Mouse (Mus musculus) neural tube, embryonic 11.5 days (tissue): ENCODE results near the gene Ddx42. TPM values are rescaled to one million over a fixed set of nuclear protein-coding genes. Genes with fewer than 3 reads are reported as not detected.

Experiments
- ATAC-seq: fragments of 200-750 bp; cut with Nextera tagmentation; 2 replicates; pipeline ENCODE4 v1.8.0; 2017; ENCODE audit warnings: moderate number of reproducible peaks, mild to moderate bottlenecking, moderate TSS enrichment, moderate library complexity; ENCODE audit not compliant: insufficient read depth, low FRiP score, low TSS enrichment
- DNase-seq: peaks from one replicate; pipeline ENCODE4 v3.0.0-alpha.2; 2015; ENCODE audit warnings: low spot score
- H3K27ac ChIP-seq: fragments of 300-500 bp; sonication (generic); 2 replicates; pipeline ENCODE4 v1.5.1; 2014; ENCODE audit warnings: low read depth, mild to moderate bottlenecking, low read length
- H3K27me3 ChIP-seq: fragments of 300-500 bp; sonication (generic); 2 replicates; pipeline ENCODE4 v1.6.1; 2014; ENCODE audit warnings: mild to moderate bottlenecking, low read length, mixed read lengths; ENCODE audit not compliant: control insufficient read depth, insufficient read depth
- H3K36me3 ChIP-seq: fragments of 300-500 bp; sonication (generic); 2 replicates; pipeline ENCODE4 v1.6.1; 2014; ENCODE audit warnings: mild to moderate bottlenecking, low read length, moderate library complexity, mixed read lengths; ENCODE audit not compliant: control insufficient read depth, insufficient read depth
- H3K4me1 ChIP-seq: fragments of 300-500 bp; sonication (generic); 2 replicates; pipeline ENCODE4 v1.6.1; 2014; ENCODE audit warnings: low read length, mixed read lengths; ENCODE audit not compliant: control insufficient read depth, insufficient read depth
- H3K4me2 ChIP-seq: fragments of 300-500 bp; sonication (generic); 2 replicates; pipeline ENCODE4 v1.6.1; 2014; ENCODE audit warnings: low read depth, mild to moderate bottlenecking, moderate library complexity
- H3K4me3 ChIP-seq: fragments of 300-500 bp; sonication (generic); 2 replicates; pipeline ENCODE4 v1.5.1; 2014; ENCODE audit warnings: low read depth, low read length
- H3K9ac ChIP-seq: fragments of 300-500 bp; sonication (generic); 2 replicates; pipeline ENCODE4 v1.6.1; 2014; ENCODE audit warnings: mild to moderate bottlenecking, low read length
- H3K9me3 ChIP-seq: fragments of 300-500 bp; sonication (generic); 2 replicates; pipeline ENCODE4 v1.6.1; 2016; ENCODE audit warnings: low read length; ENCODE audit not compliant: control insufficient read depth
- WGBS: fragments of 180-500 bp; shearing (Covaris S2); extraction: QIAGEN DNeasy Blood & Tissue Kit; methylation state at CpG from one replicate; pipeline ENCODE4 v1.1.7; 2014; 5-methylcytosine and 5-hydroxymethylcytosine counted together
- polyA plus RNA-seq: library from polyadenylated mRNA; unstranded; fragments of >200 nt; fragmentation: Nextera tagmentation; extraction: Ambion mirVana; gene quantifications from 2 replicates; pipeline ENCODE4 v1.2.1, GENCODE M21; 2014

Ddx42 gene
- polyA plus RNA-seq, 1 experiment from 2014 or later = 106 TPM

DNA sequence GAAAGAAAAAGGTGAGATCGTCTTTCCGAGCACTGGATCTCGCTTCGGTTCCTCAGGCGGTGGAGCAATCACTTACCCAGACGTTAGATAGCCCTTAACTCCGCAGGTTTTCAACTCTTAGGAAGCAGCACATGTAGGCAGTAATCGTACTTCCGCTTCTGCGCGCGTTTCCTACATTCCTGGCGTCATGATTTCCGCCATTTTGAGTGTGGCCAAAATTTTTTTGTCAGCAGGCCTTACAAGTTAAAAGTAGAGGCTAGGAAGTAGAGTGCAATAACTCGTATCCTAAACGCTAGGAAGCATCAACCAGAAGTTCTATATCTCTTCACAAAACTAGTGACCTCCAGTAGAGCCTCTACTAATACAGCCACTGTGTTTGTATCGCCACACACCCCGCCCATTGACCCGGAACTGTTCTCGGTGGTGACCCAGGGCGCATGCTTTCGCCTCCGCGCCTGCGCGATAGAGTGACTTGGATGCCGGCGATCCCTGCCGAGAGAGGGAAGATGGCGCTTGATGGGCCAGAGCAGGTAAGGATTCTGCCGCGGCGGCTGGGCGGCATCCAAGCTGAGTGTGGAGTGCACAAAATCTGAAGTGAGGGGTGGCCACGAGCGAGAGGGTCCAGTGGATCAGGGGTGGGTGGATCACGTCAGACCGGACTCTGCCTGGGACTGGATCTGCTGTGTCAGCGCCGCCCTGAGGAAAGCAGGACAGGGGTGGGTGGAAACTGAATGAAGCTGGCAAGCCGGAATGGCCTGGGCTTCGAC is 39.1 kb downstream of the Ddx42 start, which contains the start of the genes Ftsj3 and Psmc5:
Gene Ftsj3, minus strand, starts transcription at position 395 of the 767 bp plus-strand sequence.
Gene Psmc5, plus strand, starts transcription at position 470 of the 767 bp plus-strand sequence.
- Histone ChIP-seq H3K4me3 (peak within 1 kb of the TSS; percentile 78), H3K9ac (peak within 1 kb of the TSS; percentile 82), H3K9me3 (no peaks in the 10 kb centered on the region), H3K27me3 (no peaks in the 10 kb centered on the region), H3K27ac (peak within 1 kb of the TSS; percentile 67; the same call in 1 of the 2 replicates), H3K4me2 (peak within 1 kb of the TSS; percentile 96), H3K36me3 (peaks cover 6% of the 10 kb centered on the region), H3K4me1 (peaks cover 9% of the 10 kb centered on the region)
- ATAC-seq (peak; percentile 90), DNase-seq (peak; percentile 95)
- WGBS = under 1% methylated on average over 42 of the region's 42 CpGs

DNA sequence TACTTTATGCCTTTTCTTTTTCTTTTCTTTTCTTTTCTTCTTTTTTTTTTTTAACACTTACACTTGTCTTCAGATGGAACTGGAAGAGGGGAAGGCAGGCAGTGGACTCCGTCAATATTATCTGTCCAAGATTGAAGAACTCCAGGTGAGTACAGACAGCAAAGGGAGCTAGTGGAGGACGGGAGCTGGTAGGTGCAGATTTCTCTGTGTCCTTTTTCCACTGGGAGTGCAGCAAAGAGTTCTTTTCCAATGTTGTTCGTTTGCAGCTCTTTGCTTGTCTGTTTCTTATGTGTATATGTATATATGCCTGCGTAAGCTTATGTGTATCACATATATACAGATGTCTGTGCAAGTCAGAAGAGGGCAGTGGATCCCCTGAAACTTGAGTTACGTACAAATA is 40.0 kb downstream of the Ddx42 start:
- no peak overlapping the region for H3K27ac ChIP-seq
- no peaks in the 10 kb centered on the region for H3K27me3 ChIP-seq
- peak overlapping the region; percentile 82 for H3K9ac ChIP-seq
- 74% methylated on average over 5 of the region's 5 CpGs for WGBS
- peaks cover 9% of the 10 kb centered on the region for H3K4me1 ChIP-seq
- H3K9me3 ChIP-seq = no peaks in the 10 kb centered on the region
- H3K4me3 ChIP-seq = peak overlapping the region; percentile 78
- peak overlapping the region; percentile 96 for H3K4me2 ChIP-seq
- no peak for ATAC-seq
- no peak for DNase-seq
- H3K36me3 ChIP-seq = peaks cover 8% of the 10 kb centered on the region

DNA sequence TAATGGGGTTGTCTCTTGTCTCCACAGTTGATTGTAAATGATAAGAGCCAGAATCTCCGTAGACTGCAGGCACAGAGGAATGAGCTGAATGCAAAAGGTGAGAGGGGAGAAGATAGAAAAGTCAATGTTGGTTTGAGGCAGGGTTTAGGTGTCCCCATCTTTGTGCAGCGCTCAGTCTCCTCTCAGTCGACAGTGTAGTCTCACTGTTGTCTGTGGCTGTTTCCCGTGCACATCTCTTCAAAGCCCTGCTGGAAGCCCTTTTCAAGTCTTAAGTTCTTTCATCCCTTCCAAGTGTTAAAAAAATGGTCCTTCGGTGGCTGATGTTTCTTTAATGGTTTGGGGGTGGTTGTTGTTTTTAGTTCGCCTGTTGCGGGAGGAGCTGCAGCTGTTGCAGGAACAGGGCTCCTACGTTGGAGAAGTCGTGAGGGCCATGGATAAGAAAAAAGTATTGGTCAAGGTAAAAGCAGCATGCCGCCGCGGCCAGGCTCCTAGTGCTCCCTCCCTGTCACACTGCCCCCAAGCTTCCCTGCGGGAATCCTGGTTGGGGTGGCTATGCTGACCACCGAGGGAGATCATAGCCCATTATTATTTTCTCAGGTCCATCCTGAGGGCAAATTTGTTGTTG is 44.2 kb downstream of the Ddx42 start:
- no peak overlapping the region for H3K27ac ChIP-seq
- 80% methylated on average over 14 of the region's 14 CpGs for WGBS
- DNase-seq (no peak), ATAC-seq (no peak)
- H3K4me1 ChIP-seq = peaks cover 5% of the 10 kb centered on the region
- H3K36me3 ChIP-seq = peaks cover 38% of the 10 kb centered on the region
- H3K9ac ChIP-seq = no peak overlapping the region
- H3K4me3 ChIP-seq = no peak overlapping the region
- no peaks in the 10 kb centered on the region for H3K27me3 ChIP-seq
- no peak overlapping the region for H3K4me2 ChIP-seq
- H3K9me3 ChIP-seq = no peaks in the 10 kb centered on the region

DNA sequence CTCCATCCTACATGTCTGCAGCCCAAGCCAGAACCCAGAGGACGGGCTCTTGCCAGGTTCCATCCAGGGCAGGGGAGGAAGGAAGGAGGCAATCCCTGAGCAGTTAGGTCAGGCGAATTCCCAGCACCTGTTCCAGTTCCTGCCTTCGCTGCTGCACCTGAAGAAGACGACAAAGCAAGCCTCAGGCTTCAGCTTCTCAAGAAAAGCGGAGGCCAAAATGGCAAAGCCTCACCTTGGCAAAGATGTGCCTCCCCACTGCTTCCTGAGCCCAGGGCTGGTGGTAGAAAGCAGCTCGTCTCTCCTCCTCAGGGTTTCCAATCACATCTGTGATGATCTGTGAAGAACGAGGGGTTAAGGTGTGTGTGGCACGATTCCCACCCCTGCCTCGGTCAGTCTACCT is 47.2 kb downstream of the Ddx42 start:
- peaks cover 45% of the 10 kb centered on the region for H3K36me3 ChIP-seq
- ATAC-seq = no peak

DNA sequence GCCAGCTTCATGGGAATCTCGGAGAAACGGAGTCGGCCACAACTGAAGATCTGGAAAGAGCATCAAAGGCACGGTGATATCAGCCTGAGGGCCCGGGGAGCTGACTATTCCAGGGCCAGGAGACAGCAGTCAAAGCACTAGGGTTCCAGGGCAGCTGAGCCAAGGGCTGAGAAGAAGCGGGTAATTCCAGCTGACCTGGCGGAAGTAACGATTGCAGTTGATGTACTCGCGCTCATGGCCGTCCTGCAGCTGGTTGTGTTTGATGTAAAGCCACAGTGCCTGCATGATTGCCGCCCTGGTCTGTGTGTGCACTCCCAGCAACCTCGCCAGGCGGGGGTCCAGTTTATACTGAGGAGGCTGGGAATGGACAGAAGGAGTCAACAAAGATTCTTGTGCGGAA is 48.3 kb downstream of the Ddx42 start:
- ATAC-seq (no peak), DNase-seq (no peak)
- Histone ChIP-seq H3K4me3 (no peak overlapping the region), H3K9me3 (no peaks in the 10 kb centered on the region), H3K9ac (no peak overlapping the region), H3K27me3 (no peaks in the 10 kb centered on the region), H3K4me1 (peaks cover 21% of the 10 kb centered on the region), H3K4me2 (no peak overlapping the region), H3K27ac (no peak overlapping the region), H3K36me3 (peaks cover 45% of the 10 kb centered on the region)
- 96% methylated on average over 15 of the region's 15 CpGs for WGBS

More for the DNA sequence above, 47.2 kb downstream of the Ddx42 start:
- no peak overlapping the region for H3K27ac ChIP-seq
- H3K4me1 ChIP-seq = peaks cover 17% of the 10 kb centered on the region
- no peaks in the 10 kb centered on the region for H3K9me3 ChIP-seq
- H3K9ac ChIP-seq = no peak overlapping the region
- no peak overlapping the region for H3K4me2 ChIP-seq
- no peaks in the 10 kb centered on the region for H3K27me3 ChIP-seq
- no peak for DNase-seq
- 91% methylated on average over 9 of the region's 9 CpGs for WGBS
- H3K4me3 ChIP-seq = no peak overlapping the region

DNA sequence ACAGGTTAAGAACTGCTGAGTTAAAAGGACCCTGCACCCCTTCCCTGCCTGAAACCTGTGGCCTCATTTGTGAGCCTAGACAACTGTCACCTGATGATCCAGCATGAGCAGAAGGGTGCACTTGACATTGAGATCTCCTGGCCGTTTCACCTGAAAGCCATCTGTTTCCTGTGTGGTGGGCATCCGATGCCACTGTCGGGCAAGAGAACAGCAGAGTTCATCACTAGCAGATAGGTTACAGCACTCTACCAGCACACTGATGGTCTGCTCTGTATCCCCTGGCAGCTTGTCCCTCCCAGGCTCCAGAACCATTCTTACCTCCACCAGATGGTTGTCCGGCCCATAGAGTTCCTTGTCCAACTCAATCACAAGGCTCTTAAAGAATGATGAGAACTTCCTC is 48.8 kb downstream of the Ddx42 start:
- Histone ChIP-seq H3K9ac (no peak overlapping the region), H3K9me3 (no peaks in the 10 kb centered on the region), H3K4me3 (no peak overlapping the region), H3K36me3 (peaks cover 45% of the 10 kb centered on the region), H3K4me1 (peaks cover 26% of the 10 kb centered on the region), H3K4me2 (no peak overlapping the region), H3K27me3 (no peaks in the 10 kb centered on the region), H3K27ac (no peak overlapping the region)
- no peak for ATAC-seq
- 93% methylated on average over 4 of the region's 4 CpGs for WGBS
- no peak for DNase-seq

DNA sequence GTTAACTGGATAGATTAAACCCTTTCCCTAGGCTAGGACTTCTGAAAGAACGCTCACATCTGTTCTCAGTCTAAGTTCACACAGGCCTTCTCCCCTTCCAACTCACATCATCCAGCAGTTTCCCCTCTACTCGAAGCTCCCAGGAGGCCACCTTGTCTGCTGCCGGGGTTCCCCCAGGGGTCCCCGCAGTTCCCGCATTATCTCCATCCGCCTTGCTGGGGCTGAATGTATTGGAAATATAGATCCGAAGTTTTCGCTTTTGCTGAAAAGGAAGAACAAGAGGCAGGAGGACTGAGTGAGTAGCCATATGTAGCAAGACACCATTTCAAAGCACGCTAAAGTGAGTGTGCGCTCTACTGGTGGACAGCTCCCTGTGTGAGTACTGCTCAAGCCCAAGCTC is 49.7 kb downstream of the Ddx42 start:
- Histone ChIP-seq H3K9ac (no peak overlapping the region), H3K9me3 (no peaks in the 10 kb centered on the region), H3K27ac (no peak overlapping the region), H3K4me2 (no peak overlapping the region), H3K36me3 (peaks cover 43% of the 10 kb centered on the region), H3K27me3 (no peaks in the 10 kb centered on the region), H3K4me3 (no peak overlapping the region), H3K4me1 (peaks cover 30% of the 10 kb centered on the region)
- 92% methylated on average over 10 of the region's 10 CpGs for WGBS
- DNase-seq = no peak
- no peak for ATAC-seq

DNA sequence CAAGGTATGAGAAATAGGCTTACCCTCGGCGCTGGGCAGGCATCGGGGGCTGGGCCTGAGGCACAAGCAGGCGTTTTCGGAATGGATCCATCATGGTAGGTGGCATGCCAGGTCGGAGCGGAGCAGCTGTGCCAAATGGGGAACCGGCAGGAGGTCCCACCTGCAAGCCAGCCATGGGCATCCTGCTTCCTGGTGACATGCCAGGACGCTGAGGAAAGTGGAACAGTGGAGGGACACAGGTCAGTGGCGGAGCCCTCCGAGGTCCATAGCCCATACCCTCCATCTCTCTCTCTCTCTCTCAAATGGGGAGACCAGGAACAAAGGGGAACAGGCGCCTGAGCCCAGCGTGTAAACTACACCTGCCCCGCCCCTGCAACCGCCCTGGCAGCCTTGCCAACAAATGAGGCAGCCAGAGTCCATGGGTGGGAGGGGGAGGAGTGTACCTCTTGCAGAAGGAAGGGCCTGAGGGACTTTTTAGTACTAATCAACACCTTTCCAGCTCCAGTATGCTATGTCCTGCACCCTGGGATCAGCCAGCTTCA is 50.7 kb downstream of the Ddx42 start:
- DNase-seq (no peak), ATAC-seq (no peak)
- H3K36me3 ChIP-seq = peaks cover 37% of the 10 kb centered on the region
- H3K4me2 ChIP-seq = no peak overlapping the region
- H3K9me3 ChIP-seq = no peaks in the 10 kb centered on the region
- peaks cover 35% of the 10 kb centered on the region for H3K4me1 ChIP-seq
- H3K9ac ChIP-seq = no peak overlapping the region
- 64% methylated on average over 14 of the region's 15 CpGs for WGBS
- H3K27ac ChIP-seq = peak overlapping the region; percentile 87; the same call in 1 of the 2 replicates
- H3K27me3 ChIP-seq = no peaks in the 10 kb centered on the region
- H3K4me3 ChIP-seq = no peak overlapping the region
